Mouse (Mus musculus) urinary bladder, postnatal 10 days (tissue): ENCODE results near the gene 9030612E09Rik.
A peak's percentile ranks its signal among the peaks of the same experiment; 100 is the strongest.

Source experiments
- DNase-seq: peaks from one replicate; pipeline ENCODE4 v3.0.0; 2022; ENCODE audit warnings: low spot score

Gene 9030612E09Rik

DNA sequence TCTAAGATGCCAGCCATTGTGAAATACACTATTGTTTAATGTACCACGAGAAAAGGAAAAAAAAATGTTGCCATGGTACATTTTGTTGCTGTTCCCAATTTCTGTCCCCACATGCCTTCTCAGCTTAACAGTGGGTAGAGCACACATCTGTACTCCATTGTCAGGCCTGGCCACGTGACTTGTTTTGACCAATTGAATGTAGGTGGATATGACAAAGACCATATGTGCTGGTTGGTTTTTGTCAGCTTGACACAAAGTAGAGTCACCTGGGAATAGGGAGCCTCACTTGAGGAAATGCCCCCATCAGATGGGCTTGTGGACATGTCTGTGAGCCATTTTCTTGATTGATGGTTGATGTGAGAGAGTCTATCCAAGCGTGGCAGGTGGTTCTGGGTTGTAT, 29.4 kb downstream of the 9030612E09Rik start:
- no peak for DNase-seq

GRCm38 (mm10) chr10:43211866-43212265, 37.4 kb downstream of the 9030612E09Rik start:
- DNase-seq, result no peak

GRCm38 (mm10) chr10:43217361-43217900, 42.9 kb downstream of the 9030612E09Rik start:
- DNase-seq, result no peak

- DNase-seq, result no peak
These were observed 46.0 kb downstream of the 9030612E09Rik start for GRCm38 (mm10) chr10:43220479-43220878.

DNA sequence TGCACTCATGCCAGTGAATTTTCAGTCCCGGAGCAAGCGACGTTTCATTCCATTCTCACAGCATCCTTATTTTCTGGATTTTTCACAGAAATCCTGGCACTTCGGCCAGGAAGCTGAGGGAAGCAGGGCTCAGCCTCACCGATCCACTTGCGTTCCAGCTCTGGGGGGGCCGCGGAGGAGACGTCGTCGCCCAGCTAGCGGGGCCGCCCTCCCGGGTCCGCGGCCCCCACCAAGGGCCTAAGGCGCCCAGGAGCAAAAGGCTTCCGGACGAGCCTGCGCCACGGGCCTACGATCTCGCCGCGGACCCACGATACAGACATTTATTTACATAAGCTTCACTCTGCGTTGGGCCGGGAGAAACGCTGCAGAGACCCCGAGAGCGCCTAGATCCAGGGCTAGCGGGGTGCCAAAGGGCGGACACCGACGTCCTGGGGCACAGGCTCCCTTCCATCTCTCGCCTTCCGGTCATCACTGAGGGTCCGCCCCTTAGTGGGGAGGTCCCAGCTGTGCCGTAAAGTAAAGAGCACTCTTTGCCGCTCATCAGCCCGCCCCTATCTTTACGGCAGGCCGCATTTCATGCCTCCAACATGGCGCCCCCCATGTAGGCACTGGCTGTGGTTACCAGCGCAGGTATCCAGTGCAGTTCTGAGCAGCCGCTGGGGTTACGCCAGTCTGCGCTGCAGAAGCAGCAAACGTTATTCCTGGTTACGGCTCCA, 46.6 kb downstream of the 9030612E09Rik start, which contains the start of gene Pdss2:
Gene Pdss2, plus strand, starts transcription at position 577 of the 716 bp plus-strand sequence.
- peak; percentile 82 for DNase-seq

DNA sequence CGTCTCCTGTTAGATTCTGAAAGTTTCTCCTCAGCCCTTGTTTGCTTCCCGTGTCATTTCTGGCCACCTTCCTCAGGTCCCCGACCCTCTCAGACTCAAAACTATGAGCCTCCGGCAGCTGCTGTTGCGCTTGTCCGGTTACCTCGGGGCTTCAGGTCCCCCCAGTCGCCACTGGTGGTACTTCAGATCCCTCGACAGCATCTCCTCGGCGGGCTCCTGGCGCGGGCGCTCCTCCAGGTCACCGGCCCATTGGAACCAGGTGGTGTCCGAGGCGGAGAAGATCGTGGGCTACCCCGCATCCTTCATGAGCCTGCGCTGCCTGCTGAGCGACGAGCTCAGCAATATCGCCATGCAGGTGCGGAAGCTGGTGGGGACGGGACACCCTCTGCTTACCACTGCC, 47.2 kb downstream of the 9030612E09Rik start:
- DNase-seq, result no peak

DNA sequence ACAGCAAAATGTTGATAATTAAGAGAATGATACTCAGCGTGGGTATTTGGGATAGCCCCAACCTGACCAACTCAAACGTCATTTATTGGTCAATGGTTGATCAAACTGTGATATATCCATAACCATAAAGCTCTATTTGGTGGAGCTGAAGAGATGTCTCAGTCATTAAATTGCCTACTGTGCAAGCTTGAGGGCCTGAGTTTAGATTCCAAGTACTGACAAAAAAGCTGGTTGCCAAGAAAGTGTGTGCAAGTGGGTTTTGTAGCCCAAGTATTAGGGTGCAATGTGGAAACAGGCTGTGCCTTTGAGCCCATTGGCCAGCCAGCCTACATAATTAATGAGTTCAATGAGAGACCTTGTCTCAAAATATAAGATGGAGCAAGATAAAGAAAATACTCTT, 48.9 kb downstream of the 9030612E09Rik start:
- DNase-seq, result no peak
